Mouse (Mus musculus): ENCODE data around the gene Tulp3.

DNA sequence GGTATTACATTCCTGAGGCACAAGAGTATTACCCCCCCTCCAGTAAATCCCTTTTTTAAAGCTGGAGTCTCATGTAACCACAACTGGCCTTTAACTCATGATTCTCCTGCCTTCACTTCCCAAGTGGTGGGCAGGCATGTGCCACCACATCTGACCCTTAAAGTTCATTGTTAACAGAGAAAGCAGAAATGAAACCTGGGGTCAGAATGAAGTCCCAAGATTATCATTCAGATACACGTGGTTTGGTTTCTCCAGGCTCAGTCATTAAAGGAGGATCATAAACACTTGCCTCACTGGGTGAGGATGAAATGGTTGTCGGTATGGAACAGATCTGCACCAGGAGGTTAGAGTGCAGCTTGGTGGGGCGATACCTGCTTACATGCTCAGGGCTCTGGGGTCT, 25.6 kb upstream of the Tulp3 start:
- no peak for TF ChIP-seq CTCF (conservative IDR thresholded peaks at IDR 0.05; ENCODE audit: insufficient read depth, insufficient read length, low read depth, low read length)
- no peak for TF ChIP-seq POLR2A (IDR thresholded peaks at IDR 0.05; ENCODE audit: low read depth, low read length)

Measured in kidney, adult 2 months (tissue).